Mouse (Mus musculus): ENCODE data around the gene Nfx1.
"Not testable (repeated sequence)": the region's sequence is repeated elsewhere in the genome, so short reads cannot be mapped to it uniquely, and the experiment has no call there.

Nfx1 gene

DNA sequence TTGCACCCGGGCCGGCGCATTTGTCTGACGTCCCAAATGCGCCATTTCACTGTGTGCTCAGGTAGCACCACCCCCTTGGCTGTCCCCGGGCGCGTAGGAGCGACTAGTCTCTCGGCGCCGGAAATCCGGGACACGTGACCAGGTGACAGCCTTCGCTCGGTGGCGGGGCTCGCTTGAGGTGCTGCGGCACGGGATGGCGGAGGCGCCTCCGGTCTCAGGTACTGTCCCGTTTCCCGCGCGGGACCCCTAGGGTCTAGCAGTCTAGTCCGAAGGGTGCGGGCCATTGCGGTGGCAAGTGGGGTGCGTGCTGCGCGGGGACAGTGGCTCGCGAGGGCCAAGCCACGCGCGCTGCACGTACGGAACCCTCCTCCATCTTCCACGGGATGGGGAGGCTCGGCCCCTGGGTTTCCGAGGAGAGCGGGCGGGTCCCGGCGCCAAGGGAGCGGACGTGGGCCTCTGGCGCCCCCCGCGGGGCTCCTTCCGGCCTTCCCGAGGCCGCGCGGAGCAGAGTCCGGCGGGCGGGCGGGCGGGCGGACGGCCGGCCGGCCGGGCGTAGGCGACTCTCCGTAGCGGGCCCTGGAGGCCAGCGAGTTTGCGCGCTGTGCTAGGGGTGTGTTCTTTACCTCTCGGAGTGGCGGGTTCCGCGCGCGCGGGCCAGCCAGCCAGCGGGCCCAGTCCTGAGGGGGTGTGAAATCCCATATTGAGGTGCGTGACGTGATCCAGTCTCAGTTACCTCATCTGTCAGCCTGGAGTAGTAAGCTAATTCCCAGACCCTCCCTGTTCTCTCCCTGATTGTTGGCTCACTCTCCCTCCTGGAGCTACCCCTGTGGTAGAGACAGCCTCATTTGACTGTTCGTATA is at the start of gene Nfx1:
Nfx1 (plus strand) TSS at position 65 of the 860 bp plus-strand sequence.
- DNase-seq: peak; percentile 97

GRCm38 (mm10) chr4:40921288-40921687 is 49.4 kb upstream of the Nfx1 start:
- DNase-seq: no peak

GRCm38 (mm10) chr4:40923087-40923651 is 47.5 kb upstream of the Nfx1 start:
- DNase-seq: no peak

DNA sequence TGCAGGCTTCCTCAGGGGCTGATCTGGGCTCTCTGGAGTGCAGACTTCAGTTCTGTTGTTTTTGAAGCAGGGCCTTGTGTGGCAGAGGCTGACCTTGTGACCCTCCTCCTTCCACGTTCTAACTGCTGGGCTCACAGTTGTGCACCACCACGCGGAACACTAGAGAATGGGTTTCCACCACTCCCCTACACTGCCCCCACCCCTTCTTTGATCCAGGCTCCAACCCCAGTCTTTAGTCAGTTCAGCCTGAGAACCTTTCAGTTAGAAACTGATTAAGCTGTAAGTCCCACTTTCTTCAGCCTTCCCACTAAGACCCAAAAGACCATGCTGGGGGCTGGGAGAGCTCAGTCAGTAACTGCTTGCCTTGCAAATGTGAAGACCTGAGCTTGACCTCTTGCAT is 45.1 kb upstream of the Nfx1 start:
- no peak for DNase-seq

- no peak for DNase-seq
These were observed 41.7 kb upstream of the Nfx1 start for GRCm38 (mm10) chr4:40929046-40929445.

- DNase-seq: no peak
These were observed 37.0 kb upstream of the Nfx1 start for GRCm38 (mm10) chr4:40933694-40934093.

DNA sequence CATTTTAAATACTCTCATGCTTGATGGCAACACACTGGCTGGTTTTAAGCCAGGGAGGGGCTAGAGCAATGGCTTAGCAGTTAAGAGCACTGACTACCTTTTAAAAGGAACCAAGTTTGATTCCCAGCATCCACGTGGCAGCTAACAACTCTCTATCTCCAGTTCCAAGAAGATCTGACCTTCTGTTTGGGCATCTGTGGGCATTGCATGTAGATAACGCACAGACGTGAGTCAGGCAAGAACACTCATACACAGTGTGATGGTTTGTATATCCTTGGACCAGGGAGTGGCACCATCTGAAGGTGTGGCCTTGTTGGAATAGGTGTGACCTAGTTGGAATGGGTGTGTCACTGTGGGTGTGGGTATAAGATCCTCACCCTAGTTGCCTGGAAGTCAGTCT is 36.3 kb upstream of the Nfx1 start:
- not testable (repeated sequence) for DNase-seq

DNA sequence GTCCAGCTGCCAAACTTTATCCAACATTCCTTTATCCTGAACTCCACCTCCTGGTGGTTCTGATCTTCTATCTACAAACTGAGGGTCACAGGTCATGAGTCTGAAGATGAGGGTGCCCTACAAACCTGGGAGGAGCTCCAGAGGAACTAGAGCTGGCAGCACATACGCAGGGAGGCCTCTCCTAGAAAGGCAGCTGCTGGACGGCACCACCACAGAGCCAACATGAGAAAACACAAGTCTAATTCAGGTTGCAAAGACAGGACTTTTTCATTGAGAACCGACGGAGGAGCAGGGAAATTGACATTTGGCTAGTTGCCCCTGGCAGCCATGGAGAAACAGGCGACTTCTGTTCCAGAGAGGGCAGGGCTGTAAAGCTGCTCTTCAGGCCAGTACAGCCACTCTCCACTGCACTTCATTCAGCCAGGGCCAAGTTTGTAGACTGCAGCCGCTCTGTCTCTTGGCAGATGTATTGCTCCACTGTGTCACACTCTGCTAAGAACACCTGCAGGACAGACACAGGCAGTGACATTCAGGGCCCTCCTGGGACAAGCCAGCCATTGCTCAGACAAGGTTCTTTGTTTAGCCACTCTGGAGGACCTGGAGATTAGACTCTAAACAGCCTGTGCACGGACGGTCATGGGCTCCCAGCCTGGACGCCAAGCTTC is 34.4 kb upstream of the Nfx1 start:
- peak; percentile 28 for DNase-seq

DNA sequence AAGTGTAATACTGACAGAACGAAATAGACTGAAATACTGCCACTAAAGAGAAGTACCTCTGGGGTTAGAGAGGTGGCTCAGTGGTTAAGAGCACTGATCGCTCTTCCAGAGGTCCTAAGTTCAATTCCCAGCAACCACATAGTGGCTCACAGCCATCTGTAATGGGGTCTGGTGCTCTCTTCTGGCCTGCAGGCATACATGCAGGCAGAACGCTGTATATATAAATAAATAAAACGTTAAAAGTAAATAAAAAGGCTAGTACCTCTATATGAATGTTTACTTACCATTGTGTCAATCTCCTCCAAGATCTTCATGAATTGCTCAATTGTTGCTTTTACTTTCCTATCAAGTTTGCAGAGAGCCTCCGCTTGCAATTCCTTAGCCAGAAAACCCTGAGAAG is 31.9 kb upstream of the Nfx1 start:
- DNase-seq: no peak

- no peak for DNase-seq
These were observed 27.1 kb upstream of the Nfx1 start for GRCm38 (mm10) chr4:40943651-40944050.

DNA sequence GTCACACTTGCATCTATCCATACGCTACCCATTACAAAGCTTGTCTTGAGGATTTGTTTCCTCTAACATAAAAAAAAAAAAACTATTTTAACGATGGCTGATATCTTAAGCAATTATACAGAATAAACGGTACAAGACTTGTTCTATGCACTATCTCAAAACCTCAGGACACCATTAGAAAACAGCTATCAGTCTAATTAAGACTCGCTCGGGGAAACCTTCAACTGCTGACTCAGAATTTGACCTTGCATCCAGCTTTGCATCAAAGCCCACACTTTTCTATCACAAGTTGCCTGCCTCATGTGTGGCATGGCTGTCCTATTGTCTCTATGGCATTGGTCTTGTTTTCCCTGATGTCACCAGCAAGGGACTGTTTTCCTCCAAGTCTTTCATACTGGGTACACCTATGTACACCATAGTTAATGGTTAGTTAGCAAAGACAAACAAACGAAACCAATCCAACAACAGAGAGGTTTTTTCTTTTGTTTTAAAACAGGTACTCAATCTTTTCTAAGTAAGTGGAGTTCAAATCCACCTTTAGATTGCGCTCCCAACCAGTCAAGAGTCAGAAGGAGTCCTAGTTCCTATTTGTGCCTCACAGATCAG is 24.1 kb upstream of the Nfx1 start:
- no peak for DNase-seq

GRCm38 (mm10) chr4:40947565-40948159 is 23.0 kb upstream of the Nfx1 start:
- no peak for DNase-seq

- DNase-seq: peak; percentile 99
These were observed 22.5 kb upstream of the Nfx1 start, which contains the start of the genes Bag1 and Chmp5 for GRCm38 (mm10) chr4:40948160-40948708. TSS of gene Bag1 (minus strand) at chr4:40948294. TSS of gene Chmp5 (plus strand) at chr4:40948407.

DNA sequence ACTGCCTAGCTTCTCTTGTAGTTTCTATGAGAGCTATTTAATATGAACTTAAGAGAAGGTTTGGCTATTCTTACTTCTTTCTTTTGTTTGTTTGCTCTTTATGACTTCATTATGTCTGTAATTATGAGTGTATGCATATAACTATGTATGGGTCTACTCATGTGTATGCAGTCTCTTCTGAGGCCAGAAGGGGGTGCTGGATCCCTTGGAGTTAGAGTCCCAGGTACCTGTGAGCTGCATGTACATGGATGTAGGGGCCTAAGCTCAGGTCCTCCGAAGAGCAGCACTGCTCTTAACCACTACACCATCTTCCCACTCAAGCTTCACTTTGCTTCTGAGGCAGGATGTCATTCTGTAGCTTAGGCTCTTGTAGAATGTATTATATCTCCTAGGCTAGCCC is 17.2 kb upstream of the Nfx1 start:
- DNase-seq: no peak

DNA sequence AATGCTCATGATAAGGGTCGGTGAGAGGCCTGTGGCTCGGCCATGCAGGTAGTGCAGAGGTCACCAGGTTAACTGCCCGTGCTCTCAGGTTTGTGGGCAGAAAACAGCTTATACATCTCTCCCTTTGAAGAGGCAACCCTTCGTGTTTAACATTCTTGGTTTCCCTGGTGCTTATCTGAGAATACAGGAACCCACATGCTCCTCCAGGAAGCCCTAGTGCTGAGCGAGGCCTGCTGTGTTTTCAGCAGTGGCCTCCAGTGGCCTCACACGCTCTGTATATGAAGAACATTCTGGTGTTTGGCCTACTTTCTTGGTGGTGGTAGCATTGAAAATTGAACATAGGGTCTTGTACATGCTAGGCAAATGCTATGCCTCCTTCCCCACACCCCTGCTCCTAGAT is 14.8 kb upstream of the Nfx1 start:
- DNase-seq: no peak

- no peak for DNase-seq
These were observed 7.2 kb upstream of the Nfx1 start for GRCm38 (mm10) chr4:40963536-40963935.

DNA sequence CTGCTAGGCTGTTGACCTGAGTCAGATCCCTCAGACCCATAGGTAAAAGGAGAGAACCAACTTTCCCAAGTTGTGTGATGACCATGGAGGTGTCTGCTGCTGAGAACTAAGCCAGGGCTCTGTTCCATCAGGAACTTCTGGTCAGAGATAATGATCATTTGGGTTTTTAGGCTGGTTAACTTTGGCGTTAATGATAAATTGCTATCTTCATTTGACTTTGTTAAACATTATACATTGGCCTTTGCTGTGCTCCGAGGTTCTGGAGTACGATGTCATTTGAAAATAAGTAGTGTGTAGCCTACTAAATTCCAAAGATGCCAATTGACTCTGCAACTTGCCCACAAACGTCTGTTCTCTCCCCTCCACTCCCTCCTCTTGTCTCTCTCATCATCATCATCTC is 1.5 kb upstream of the Nfx1 start:
- no peak for DNase-seq

- DNase-seq: no peak
These were observed 720 bp upstream of the Nfx1 start for GRCm38 (mm10) chr4:40969781-40970591.

GRCm38 (mm10) chr4:40970592-40970841 is 189 bp upstream of the Nfx1 start:
- no peak for DNase-seq

- no peak for DNase-seq
These were observed 1.0 kb downstream of the Nfx1 start for GRCm38 (mm10) chr4:40971744-40972143.

DNA sequence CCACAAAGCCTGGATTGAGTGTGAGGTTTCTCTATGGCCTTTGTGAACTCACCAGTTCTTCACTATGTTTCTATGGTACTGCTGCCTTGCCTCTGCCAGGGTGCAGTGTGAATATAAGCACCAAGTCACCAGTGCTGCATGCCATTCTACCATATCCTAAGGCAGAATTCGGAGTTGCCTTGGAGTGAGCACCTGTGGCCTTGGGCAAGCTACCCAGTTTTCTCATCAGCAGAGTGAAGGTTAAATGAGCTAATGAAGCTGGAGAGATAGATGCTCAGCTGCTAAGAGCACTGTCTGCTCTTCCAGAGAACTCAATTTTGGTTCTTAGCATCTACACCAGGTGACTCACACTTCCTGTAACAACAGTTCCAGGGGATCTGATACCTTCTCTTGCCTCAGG is 3.3 kb downstream of the Nfx1 start:
- no peak for DNase-seq

- DNase-seq: no peak
These were observed 5.0 kb downstream of the Nfx1 start for GRCm38 (mm10) chr4:40975678-40976077.

Data from right cerebral cortex, postnatal 25 days (tissue).